Mouse (Mus musculus) heart, adult 8-10 months (tissue): ENCODE data around the gene Nlgn2. TPM values are rescaled to one million over a fixed set of nuclear protein-coding genes. Genes with fewer than 3 reads are reported as not detected.
A peak's percentile ranks its signal among the peaks of the same experiment; 100 is the strongest.

Experiments used
- DNase-seq: peaks from one replicate; pipeline ENCODE4 v3.0.0; 2022; ENCODE audit warnings: low spot score
- microRNA-seq: library from miRNA; unstranded; fragments of <30 nt; microRNA quantifications from one replicate; pipeline ENCODE4 v1.2.0, GENCODE M21; 2022
- total RNA-seq, 4 experiments: library from RNA; stranded (reverse); gene quantifications; 2 replicates each; pipeline ENCODE4 v1.2.4; 2022

The Nlgn2 gene
- total RNA-seq, 4 experiments from 2014 or later, result 3.1 to 6.9 (median 4.3) TPM

DNA sequence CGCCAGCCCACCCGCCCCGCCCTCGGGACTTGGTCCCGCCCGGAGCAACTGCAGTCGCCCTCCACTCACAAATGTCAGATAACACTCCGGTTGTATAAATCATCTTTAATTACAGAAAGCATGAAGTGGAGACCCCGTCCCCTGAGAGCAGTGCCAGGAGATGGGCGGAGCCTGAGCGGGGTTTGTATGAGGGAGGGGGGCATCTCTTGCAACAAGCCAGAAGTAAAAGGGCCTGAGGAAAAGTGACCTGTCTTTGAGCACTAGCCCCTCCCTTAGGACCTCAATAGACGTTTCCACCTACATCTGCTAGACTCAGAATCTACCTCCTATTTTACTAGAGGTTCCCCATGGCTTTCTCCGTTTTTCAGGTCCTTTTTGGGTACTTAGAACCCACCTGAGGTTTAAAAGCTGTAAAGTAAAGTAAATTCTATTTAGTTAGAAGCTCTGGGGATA is 41.6 kb downstream of the Nlgn2 start:
- no peak for DNase-seq

DNA sequence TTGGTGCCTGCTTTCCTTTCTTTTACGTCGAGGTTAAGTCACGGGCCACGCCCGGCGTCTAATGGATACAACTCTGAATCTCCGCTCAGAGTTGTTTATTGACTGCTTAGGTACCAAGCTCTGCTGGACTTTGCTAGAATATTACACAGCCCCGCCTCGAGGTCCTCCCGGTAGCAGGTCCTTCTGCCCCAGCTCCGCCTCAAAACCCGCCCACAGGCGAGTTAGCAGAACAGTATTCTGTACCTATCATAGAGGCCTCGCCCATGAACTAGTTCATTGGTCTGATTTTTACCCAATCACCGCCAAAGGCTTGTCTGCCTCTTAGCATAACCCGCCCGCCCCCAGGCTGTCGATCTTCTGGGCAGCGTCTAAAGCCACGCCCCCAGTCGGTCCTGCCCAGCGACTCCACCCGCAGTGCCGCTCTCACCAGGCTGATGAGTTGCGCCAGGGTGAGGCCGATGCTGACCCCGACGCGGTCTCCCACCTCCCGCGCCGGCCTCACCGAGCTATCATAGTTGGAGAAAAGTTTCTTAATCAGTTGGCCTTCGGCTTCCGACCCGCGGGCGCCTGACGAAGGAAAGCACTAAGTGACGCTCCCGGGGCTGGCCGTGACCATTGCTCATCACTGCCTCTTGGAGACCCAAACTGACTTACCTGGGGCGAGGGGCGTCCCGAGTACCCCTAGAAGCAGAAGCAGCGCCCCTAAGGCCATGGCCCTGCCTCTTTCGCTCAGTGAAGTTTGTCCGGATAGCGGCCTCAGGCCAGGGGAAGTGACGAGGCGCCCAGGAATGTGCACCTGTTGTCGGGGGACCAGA is 42.2 kb downstream of the Nlgn2 start, which contains the start of gene Chrnb1:
TSS of gene Chrnb1 (minus strand) at position 776 of the 815 bp plus-strand sequence.
- peak; percentile 97 for DNase-seq

- no peak for DNase-seq
Measured at GRCm38 (mm10) chr11:69793429-69793828, 44.2 kb downstream of the Nlgn2 start.

GRCm38 (mm10) chr11:69791420-69791819 is 46.2 kb downstream of the Nlgn2 start:
- no peak for DNase-seq

DNA sequence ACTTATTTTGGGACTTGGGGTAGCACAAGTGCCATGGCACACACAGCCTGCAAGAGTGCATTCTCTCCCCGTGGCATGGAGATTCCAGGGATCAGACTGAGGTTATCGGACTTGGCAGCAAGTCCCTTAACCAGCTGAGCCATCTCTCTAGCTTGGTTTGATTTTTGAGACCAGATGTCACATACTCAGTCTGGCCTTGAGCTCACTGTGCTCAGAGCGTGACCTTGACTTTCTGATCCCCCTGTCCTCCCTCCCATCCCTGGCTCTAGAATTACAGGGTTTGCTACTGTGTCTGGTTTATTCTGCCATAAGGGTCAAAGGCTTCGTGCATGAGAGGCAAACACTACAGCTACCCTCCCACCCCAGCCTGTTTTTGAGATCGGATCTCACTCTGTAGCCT is 48.2 kb downstream of the Nlgn2 start:
- no peak for DNase-seq

DNA sequence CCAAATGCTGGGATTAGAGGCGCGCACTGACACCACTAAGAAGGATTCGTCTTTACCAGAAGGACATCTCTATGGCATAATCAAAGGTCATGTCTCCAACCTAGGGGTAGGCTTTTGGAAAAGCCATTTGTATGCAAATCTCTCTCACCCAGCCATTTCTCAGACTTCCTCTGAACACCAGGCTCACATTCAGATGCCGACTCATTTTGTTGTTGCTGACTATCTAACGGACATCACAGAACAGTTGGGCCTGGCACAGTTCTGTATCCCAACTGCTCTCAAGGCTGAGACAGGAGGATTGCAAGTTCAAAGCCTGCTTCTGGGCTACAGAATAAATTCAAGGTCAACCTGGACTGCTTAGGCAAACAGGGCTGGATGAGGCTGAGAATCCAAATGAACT is 50.3 kb downstream of the Nlgn2 start:
- no peak for DNase-seq

GRCm38 (mm10) chr11:69784793-69785272 is 52.8 kb downstream of the Nlgn2 start:
- peak; percentile 79 for DNase-seq

GRCm38 (mm10) chr11:69781828-69782227 is 55.8 kb downstream of the Nlgn2 start:
- no peak for DNase-seq

- DNase-seq, result no peak
Measured at GRCm38 (mm10) chr11:69778985-69779384, 58.6 kb downstream of the Nlgn2 start.

DNA sequence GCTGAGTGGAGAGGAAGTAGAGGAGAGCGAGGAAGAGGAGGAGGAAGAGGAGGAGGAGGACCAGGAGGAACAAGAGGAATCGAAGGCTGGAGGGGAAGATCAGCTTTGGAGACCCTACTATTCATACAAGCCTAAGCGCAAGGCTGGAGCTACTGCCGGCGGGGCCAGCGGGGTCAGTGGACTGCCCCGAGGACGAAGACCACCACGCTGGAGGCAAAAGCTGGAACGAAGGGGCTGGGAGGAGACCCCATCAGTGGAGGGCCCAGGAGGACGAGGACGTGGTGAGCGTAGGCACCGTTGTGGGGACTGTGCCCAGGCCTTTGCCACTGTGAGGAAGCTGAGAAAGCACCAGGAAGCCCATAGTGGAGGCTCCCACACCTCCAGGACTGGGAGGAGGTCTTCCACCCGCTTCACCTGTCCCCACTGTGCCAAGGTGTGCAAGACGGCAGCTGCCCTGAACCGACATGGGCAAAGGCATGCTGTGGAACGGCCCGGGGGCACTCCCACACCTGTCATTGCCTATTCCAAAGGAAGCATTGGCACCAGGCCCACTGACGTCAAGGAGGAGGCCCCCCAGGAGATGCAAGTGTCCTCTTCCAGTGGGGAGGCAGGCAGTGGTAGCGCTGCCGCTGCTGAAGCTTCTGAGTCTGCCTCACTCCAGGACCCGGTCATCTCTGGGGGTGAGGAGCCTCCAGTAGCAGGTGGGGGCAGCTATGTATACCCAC is 59.2 kb downstream of the Nlgn2 start:
- no peak for DNase-seq

- DNase-seq, result no peak
Measured at GRCm38 (mm10) chr11:69777504-69778257, 59.9 kb downstream of the Nlgn2 start.

DNA sequence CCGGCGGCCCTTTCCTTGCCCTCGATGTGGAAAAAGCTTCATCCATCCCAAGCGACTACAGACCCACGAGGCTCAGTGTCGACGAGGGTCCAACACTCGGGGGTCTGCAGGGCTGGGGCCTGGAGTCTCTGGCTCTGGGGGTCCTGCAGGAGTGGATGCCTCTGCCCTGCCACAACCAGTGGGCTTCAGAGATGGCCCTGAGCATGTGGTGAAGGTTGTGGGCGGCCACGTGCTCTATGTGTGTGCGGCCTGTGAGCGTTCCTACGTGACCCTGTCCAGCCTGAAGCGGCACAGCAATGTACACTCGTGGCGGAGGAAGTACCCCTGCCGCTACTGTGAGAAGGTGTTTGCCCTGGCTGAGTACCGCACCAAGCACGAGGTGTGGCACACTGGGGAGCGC is 61.1 kb downstream of the Nlgn2 start:
- DNase-seq, result no peak

DNA sequence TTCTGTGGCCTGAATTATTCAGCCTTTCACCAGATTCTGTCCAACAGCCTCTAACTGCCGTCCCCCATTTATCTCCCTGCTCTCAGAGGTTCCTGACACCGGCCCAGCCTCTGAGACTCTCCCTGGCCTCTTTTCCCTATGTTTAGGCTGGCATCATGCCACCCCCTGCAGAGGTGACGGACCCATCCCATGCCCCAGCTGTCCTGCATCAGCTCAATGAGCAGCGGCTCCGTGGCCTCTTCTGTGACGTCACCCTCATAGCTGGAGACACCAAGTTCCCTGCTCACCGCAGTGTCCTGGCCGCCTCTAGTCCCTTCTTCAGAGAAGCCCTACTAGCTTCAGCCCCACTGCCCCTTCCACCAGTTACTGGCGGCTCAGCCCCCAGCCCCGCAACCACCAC is 61.9 kb downstream of the Nlgn2 start:
- DNase-seq, result no peak

GRCm38 (mm10) chr11:69774961-69775360 is 62.6 kb downstream of the Nlgn2 start:
- DNase-seq, result no peak

Small RNAs within 50 kb of the gene (microRNA-seq; reads per million reads assigned to microRNA genes)
- gene Mir6924, result not detected

Other genes with a start within 250 kb of the Nlgn2 start
- gene Atp1b2, start 231.8 kb downstream of the Nlgn2 start, total RNA-seq, result 10 to 100 TPM; 12.4 to 16.3 (median 13.1) TPM
- not detected for gene Shbg, start 219.9 kb downstream of the Nlgn2 start, total RNA-seq
- 1 to 10 TPM; 2.6 to 5.3 (median 3.3) TPM for gene Sat2, start 215.8 kb downstream of the Nlgn2 start, total RNA-seq
- gene Fxr2, start 204.8 kb downstream of the Nlgn2 start, total RNA-seq, result 100 to 1,000 TPM in 1 of 4 experiments, 10 to 100 TPM in 3; 92.4 to 109 (median 94.5) TPM
- not detected for gene Sox15, start 182.5 kb downstream of the Nlgn2 start, total RNA-seq
- 10 to 100 TPM; 13.6 to 18.8 (median 15.5) TPM for gene Mpdu1, start 175.1 kb downstream of the Nlgn2 start, total RNA-seq
- 1 to 10 TPM; 4.5 to 7.0 (median 6.3) TPM for gene Cd68, start 171.6 kb downstream of the Nlgn2 start, total RNA-seq
- gene Eif4a1, start 165.4 kb downstream of the Nlgn2 start, total RNA-seq, result 100 to 1,000 TPM; 162 to 194 (median 186) TPM
- 10 to 100 TPM; 27.2 to 40.0 (median 28.7) TPM for gene Senp3, start 155.7 kb downstream of the Nlgn2 start, total RNA-seq
- gene Tnfsf13, start 152.0 kb downstream of the Nlgn2 start, total RNA-seq, result 1 to 10 TPM; 2.6 to 4.3 (median 2.9) TPM
- 10 to 100 TPM; 14.9 to 19.6 (median 17.5) TPM for gene Tnfsf12, start 141.9 kb downstream of the Nlgn2 start, total RNA-seq
- gene Tnfsfm13, start 141.7 kb downstream of the Nlgn2 start, total RNA-seq, result 1 to 10 TPM; 1.4 to 4.2 (median 3.1) TPM
- gene Polr2a, start 79.1 kb downstream of the Nlgn2 start, total RNA-seq, result 10 to 100 TPM; 28.5 to 35.7 (median 32.9) TPM
- not detected for gene Slc35g3, start 75.8 kb downstream of the Nlgn2 start, total RNA-seq
- 10 to 100 TPM; 43.7 to 52.4 (median 49.3) TPM for gene Zbtb4, start 71.9 kb downstream of the Nlgn2 start, total RNA-seq
- gene Chrnb1, start 41.8 kb downstream of the Nlgn2 start, total RNA-seq, result 1 to 10 TPM; 2.2 to 4.3 (median 3.8) TPM
- gene Fgf11, start 35.9 kb downstream of the Nlgn2 start, total RNA-seq, result 1 to 10 TPM; 2.1 to 3.3 (median 2.6) TPM
- gene Tmem102, start 32.2 kb downstream of the Nlgn2 start, total RNA-seq, result under 1 TPM; 0.14 to 0.57 (median 0.31) TPM
- gene Gm39566, start 22.5 kb downstream of the Nlgn2 start, total RNA-seq, result not detected
- not detected for gene Spem2, start 19.3 kb downstream of the Nlgn2 start, total RNA-seq
- gene Spem1, start 15.6 kb downstream of the Nlgn2 start, total RNA-seq, result not detected
- gene Tmem256, start 730 bp upstream of the Nlgn2 start, total RNA-seq, result 100 to 1,000 TPM; 193 to 338 (median 283) TPM
- 10 to 100 TPM; 20.7 to 25.3 (median 21.7) TPM for gene Plscr3, start 8.6 kb upstream of the Nlgn2 start, total RNA-seq
- gene Tnk1, start 20.9 kb upstream of the Nlgn2 start, total RNA-seq, result under 1 TPM in 1 of 4 experiments, not detected in 3; 0.23 TPM
- gene Tmem95, start 40.2 kb upstream of the Nlgn2 start, total RNA-seq, result not detected
- gene Kctd11, start 43.6 kb upstream of the Nlgn2 start, total RNA-seq, result 1 to 10 TPM; 2.0 to 2.6 (median 2.4) TPM
- gene Acap1, start 57.8 kb upstream of the Nlgn2 start, total RNA-seq, result 1 to 10 TPM in 2 of 4 experiments, under 1 TPM in 2; 0.16 to 1.1 (median 0.83) TPM
- under 1 TPM; 0.43 to 0.81 (median 0.60) TPM for gene 2810408A11Rik, start 63.2 kb upstream of the Nlgn2 start, total RNA-seq
- gene Neurl4, start 63.3 kb upstream of the Nlgn2 start, total RNA-seq, result 10 to 100 TPM; 38.0 to 50.9 (median 43.4) TPM
- gene Gps2, start 76.1 kb upstream of the Nlgn2 start, total RNA-seq, result 10 to 100 TPM; 23.2 to 32.1 (median 27.7) TPM
- 100 to 1,000 TPM; 410 to 451 (median 437) TPM for gene Eif5a, start 84.2 kb upstream of the Nlgn2 start, total RNA-seq
- gene Ybx2, start 98.0 kb upstream of the Nlgn2 start, total RNA-seq, result 10 to 100 TPM; 13.8 to 32.7 (median 24.3) TPM
- 100 to 1,000 TPM; 435 to 503 (median 470) TPM for gene Slc2a4, start 110.4 kb upstream of the Nlgn2 start, total RNA-seq
- gene Cldn7, start 127.0 kb upstream of the Nlgn2 start, total RNA-seq, result 1 to 10 TPM in 1 of 4 experiments, not detected in 3; 1.1 TPM
- gene Ctdnep1, start 143.4 kb upstream of the Nlgn2 start, total RNA-seq, result 100 to 1,000 TPM; 144 to 172 (median 168) TPM
- gene Elp5, start 144.7 kb upstream of the Nlgn2 start, total RNA-seq, result 10 to 100 TPM; 41.7 to 57.3 (median 48.1) TPM
- 100 to 1,000 TPM; 287 to 342 (median 325) TPM for gene Gabarap, start 153.4 kb upstream of the Nlgn2 start, total RNA-seq
- gene Phf23, start 158.0 kb upstream of the Nlgn2 start, total RNA-seq, result 10 to 100 TPM; 21.0 to 24.9 (median 23.6) TPM
- 1 to 10 TPM; 4.0 to 6.4 (median 5.1) TPM for gene Dvl2, start 162.8 kb upstream of the Nlgn2 start, total RNA-seq
- gene Acadvl, start 177.6 kb upstream of the Nlgn2 start, total RNA-seq, result 1,000 to 10,000 TPM; 1,233 to 1,415 (median 1,285) TPM
- gene Dlg4, start 179.2 kb upstream of the Nlgn2 start, total RNA-seq, result 1 to 10 TPM; 3.9 to 6.3 (median 5.2) TPM
- not detected for gene Asgr1, start 216.3 kb upstream of the Nlgn2 start, total RNA-seq